Mouse (Mus musculus) lung, postnatal 14 days (tissue): ENCODE measurements at regions not wholly inside any gene's neighbourhood (a gene's known extent, or its start where the extent isn't known, plus 50 kb on each side); places are given as distances from the start of the nearest gene placed in this dataset.
"Not testable (repeated sequence)": the region's sequence is repeated elsewhere in the genome, so short reads cannot be mapped to it uniquely, and the experiment has no call there.

Experiments used
- DNase-seq: peaks from one replicate; pipeline ENCODE4 v3.0.0; 2021

GRCm38 (mm10) chr14:17055741-17056140, 236.8 kb upstream of the Rarb start:
- no peak for DNase-seq

DNA sequence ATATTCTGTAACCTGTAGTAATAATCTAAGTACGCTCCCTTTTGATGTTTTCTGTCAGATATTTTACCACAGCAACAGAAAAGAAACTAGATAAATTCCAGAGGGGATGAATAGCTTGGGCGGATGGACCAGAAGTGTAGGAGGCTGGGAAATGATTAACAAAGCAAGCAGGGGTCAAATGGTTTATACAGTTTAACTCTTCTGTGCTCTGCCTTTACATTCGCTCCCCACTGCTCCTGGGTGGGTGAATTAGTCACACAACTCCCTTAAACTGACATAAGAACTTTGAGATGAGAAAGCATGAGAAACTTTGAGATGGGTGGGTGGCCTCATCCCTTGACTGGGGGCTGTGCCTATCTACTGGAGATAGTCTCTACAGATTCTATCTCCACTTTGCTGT, 235.4 kb upstream of the Rarb start:
- DNase-seq, result no peak

GRCm38 (mm10) chr14:17046808-17047207, 227.9 kb upstream of the Rarb start:
- DNase-seq, result no peak

- no peak for DNase-seq
Measured at GRCm38 (mm10) chr14:17045426-17046132, 226.6 kb upstream of the Rarb start.

- DNase-seq, result no peak
Measured at GRCm38 (mm10) chr14:17020603-17021356, 201.8 kb upstream of the Rarb start.

DNA sequence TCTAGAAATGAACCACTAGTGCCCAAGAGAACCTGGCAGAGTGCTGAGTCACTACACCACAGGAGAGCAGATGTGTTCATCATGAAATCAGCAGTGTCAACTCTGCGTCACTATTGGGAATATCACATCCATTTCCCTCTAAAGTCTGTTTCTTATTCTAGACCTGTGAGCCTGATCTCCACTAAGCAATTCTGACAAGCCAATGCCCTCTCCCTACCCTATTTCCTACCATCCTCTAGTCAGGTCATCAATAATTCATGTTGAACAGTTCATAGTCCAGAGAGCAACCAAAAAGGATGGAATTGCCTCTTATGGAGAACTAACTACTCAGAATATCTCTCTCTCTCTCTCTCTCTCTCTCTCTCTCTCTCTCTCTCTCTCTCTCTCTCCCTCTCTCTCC, 194.0 kb upstream of the Rarb start:
- DNase-seq, result no peak

DNA sequence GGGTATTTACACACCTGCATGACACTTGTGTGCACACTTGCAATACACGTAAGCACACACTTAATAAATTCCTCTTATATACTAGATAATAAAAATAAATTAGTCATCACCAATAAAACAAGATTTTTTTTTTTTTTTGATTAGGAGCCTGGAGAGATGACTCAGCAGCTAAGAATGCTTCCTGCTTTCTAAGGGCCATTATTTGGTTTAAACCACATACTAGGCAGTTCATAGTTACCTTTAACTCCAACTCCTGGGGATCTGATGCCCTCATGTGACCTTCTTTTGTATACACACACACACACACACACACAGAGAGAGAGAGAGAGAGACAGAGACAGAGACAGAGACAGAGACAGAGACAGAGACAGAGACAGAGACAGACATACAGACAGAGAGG, 193.2 kb upstream of the Rarb start:
- no peak for DNase-seq

DNA sequence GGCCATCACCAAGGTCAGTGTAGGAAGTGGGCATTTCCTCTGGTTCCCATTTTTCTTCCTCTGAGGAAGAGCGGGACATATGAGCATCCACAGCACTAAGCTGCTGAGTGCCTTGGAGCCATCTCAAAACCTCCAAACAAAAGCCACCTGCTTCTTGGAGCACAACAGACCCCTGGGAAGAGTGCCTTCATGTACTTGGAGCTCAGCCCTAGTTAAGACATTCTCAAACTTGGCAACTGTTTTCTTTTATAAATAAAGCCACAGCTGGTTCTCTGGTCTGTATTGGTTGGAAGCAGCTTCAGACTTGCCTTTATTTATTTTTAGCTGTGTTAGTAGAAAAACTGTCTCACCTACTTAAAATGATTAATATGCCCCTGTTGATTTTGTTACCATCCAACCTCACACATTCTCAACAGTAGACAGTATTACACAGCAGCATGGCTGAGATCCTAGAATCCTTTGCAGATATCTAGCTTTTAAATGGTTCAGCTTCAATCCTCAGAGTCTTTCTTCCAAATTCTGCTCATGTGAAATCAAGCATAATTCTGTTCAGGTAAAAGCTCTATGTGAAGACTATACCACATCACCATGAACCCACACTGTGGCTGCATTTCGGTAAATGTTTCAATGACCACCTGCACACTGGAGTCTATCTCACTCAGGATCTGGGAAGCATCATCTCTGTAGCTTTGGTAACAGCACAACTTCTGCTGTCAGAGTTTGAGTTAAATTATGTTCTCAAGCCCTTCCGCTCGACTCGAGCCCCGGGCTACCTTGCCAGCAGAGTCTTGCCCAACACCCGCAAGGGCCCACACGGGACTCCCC, 186.4 kb upstream of the Rarb start:
- DNase-seq, result peak; percentile 23

DNA sequence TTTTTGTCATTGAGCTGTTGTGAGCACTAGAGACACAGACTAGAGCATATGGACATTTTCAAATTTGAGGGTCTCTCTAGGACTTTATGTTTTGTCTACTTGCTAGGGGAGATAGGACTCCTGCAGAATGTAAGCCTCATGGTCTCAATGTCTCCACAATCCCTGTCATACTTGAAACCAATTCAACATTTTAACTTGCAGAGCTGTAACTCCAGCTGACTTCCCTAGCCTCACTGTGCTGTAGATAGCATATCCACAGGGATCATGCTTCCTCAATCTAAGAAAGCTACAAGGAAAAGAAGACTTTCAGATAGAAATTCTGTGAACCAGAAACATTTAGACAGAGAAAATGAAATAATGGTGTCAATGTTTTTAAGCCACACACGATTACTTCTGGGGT, 185.8 kb upstream of the Rarb start:
- no peak for DNase-seq

- no peak for DNase-seq
Measured at GRCm38 (mm10) chr14:16996716-16997115, 177.8 kb upstream of the Rarb start.

DNA sequence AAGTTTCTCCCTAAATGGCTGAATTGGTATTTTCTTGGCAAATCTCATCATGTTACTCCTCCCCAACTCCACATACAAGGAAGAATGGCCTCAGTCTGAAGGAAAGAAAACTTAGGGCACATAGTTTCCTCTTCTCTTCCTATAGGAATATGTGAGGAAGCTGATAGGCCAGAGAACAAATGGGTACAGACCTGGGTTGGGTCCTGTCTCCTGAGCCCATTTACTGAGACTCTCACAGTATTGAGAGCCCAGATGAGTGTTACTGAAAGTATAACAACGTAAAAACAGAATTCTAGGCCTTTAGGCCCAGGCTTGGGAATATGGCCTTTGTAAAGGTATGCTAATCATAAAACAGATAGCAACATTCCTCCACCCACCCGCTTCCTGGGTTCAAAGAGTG, 152.0 kb upstream of the Rarb start:
- DNase-seq, result not testable (repeated sequence)

DNA sequence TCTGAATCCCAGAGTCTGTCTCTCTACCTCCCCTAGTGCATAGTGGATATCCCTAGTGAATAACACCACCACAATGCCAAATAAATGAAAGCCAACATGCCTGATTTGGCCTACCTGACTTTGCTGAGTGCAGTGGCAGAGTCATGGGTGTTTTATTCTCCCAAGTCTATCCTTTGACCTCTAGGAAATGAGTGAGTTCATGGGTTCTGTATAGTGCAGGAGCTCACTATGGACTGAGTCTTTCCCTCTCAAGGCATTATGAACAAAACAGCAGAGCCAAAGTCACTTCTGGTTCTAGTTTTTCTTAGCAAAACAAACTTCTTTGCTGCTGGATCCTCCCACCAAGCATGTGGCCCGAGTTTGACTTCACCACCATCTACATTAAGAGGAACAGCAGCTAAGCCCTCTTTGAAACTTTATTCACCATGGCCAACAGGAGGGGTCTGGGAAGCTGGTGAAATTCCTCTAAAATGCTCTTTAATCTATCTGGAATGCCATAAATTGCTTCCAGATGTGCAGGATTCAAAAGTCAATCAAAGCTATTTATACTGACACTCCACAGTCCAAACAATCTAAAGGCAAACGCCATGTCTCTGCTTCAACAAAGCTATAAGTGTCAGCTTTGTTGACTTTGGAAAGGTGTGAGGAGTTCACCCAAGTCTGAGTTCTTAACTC, 145.9 kb upstream of the Rarb start:
- no peak for DNase-seq

GRCm38 (mm10) chr14:16962216-16962826, 143.4 kb upstream of the Rarb start:
- no peak for DNase-seq

GRCm38 (mm10) chr14:16957802-16958201, 138.8 kb upstream of the Rarb start:
- peak; percentile 70 for DNase-seq

GRCm38 (mm10) chr14:16954511-16955443, 135.8 kb upstream of the Rarb start:
- peak; percentile 13 for DNase-seq

DNA sequence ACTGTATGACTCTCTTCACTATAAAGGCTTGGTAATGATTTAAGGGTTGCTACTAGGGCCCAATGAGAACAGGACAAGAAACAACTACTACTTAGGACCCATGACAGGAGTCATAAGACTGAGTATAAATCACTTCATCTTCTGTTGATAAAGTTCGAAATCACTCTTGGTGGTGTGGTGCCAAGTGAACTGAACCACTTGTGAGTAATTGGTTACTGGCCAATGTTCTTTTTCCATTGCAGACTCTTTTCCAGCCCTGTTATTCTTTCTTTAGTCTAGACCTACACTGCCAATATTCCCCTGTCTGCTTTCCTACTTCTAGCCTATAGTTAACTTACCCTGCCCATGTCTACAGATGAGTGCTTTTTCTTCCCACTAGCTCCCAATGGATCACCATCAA, 129.8 kb upstream of the Rarb start:
- no peak for DNase-seq

- DNase-seq, result no peak
Measured at GRCm38 (mm10) chr14:16944441-16944840, 125.5 kb upstream of the Rarb start.

DNA sequence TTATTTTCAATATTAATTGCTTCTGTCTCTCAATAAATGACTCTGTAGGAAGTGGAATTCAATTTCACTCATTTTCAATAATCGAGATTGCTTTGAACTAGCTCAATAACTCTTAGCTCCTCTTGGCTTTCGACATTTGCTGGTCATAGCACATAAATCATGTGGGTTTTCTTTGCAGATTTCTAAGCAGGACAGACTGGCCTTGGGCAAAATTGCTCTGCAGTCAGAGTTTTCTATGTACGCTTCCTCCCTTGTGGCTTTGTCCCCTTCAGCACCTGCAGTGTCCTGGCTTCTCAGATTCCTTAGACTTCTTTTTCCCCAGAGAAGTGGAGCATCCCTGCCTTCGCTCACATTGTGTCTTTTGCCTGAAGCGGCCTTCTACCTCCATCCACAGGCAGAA, 124.6 kb upstream of the Rarb start:
- DNase-seq, result no peak

GRCm38 (mm10) chr14:16927136-16927535, 108.2 kb upstream of the Rarb start:
- DNase-seq, result no peak

GRCm38 (mm10) chr14:16901534-16902147, 82.7 kb upstream of the Rarb start:
- DNase-seq, result no peak
